Mouse (Mus musculus): ENCODE data around the gene Ajap1.

DNA sequence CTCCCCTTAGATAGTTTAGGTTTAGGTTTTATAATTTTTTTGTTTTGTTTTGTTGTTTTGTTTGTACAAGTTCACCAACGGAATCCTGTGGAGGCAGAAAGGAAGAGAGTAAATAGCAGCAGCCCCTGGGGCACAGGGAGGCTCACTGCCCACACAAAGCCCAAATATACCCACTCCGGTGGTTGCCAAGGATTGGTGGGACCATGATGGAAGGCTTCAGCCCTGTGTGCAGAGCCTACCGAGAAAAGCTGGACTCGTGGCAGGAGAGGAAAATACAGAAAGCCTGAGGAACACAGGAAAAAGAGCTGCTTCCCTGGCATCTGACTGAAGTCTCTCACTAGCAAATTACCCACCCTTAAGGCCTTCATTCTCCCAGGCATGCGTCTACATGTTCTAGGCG lies 108.4 kb downstream of the Ajap1 start:
- no peak for TF ChIP-seq CTCF (IDR thresholded peaks at IDR 0.05; ENCODE audit: borderline replicate concordance, insufficient read depth, low read length)
- no peak for TF ChIP-seq POLR2A (IDR thresholded peaks at IDR 0.05; ENCODE audit: low read depth, low read length)
